In genomic region chr19:3344636-3345544, GRCm38 (mm10) we compare ENCODE assay signal across 21 mouse cellular contexts. TPM values are rescaled to one million over a fixed set of nuclear protein-coding genes. Genes with fewer than 3 reads are reported as not detected.
DNase-seq lines count a peak whose midpoint lies in the region; ATAC-seq and TF ChIP-seq lines count a peak whose summit lies in the region.
"Had no signal": no experiment of that assay in that cellular context is flagged by ENCODE, and none has a peak within 500 bp of the region (broad histone marks: within the 10 kb centered on the region; RNA-seq: fewer than 3 reads in every experiment).

No protein-coding gene starts in this region.

- H3K4me2 ChIP-seq in forebrain, embryonic 13.5 days = no peak overlapping the region
- H3K4me2 ChIP-seq in forebrain, embryonic 11.5 days (ENCODE audit: low read depth, low read length, severe bottlenecking) = no peak overlapping the region
- H3K4me2 ChIP-seq in intestine, embryonic 16.5 days (ENCODE audit: low read depth, low read length) = no peak overlapping the region
- H3K4me2 ChIP-seq in kidney, embryonic 15.5 days = 0 out of 2 replicates have a peak overlapping the region, but pooled peaks have one; percentile 9
- H3K4me2 ChIP-seq in myocyte (ENCODE audit: low read depth) = peak overlapping the region; percentile 18
- no peak overlapping the region for H3K4me2 ChIP-seq in heart, embryonic 12.5 days
- H3K4me2 ChIP-seq: embryonic facial prominence, embryonic 15.5 days; hindbrain, embryonic 13.5 days; liver, embryonic 11.5 days; lung, embryonic 14.5 days; midbrain, embryonic 12.5 days had no signal

- peak; percentile 30; the same call in 1 of the 2 replicates for ATAC-seq in forebrain, embryonic 13.5 days
- ATAC-seq in forebrain, embryonic 11.5 days (replicated peaks; ENCODE audit: low FRiP score) = no peak
- ATAC-seq in intestine, embryonic 16.5 days = peak; percentile 84
- peak; percentile 83 for ATAC-seq in kidney, embryonic 15.5 days (replicated peaks; ENCODE audit: low FRiP score)
- no peak for ATAC-seq in heart, embryonic 12.5 days (ENCODE audit: insufficient number of reproducible peaks, low FRiP score)

- H3K27me3 ChIP-seq in forebrain, embryonic 13.5 days = no peaks in the 10 kb centered on the region
- H3K27me3 ChIP-seq in forebrain, embryonic 11.5 days (ENCODE audit: control insufficient read depth, insufficient read depth, low read length) = no peaks in the 10 kb centered on the region
- no peaks in the 10 kb centered on the region for H3K27me3 ChIP-seq in intestine, embryonic 16.5 days (replicated peaks; ENCODE audit: control insufficient read depth, insufficient read depth, low read length)
- no peaks in the 10 kb centered on the region for H3K27me3 ChIP-seq in kidney, embryonic 15.5 days
- H3K27me3 ChIP-seq in myocyte (ENCODE audit: control insufficient read depth, insufficient read depth, insufficient read length) = no peaks in the 10 kb centered on the region
- no peaks in the 10 kb centered on the region for H3K27me3 ChIP-seq in heart, embryonic 12.5 days (replicated peaks)
- H3K27me3 ChIP-seq in cerebellum, adult 2 months (ENCODE audit: control insufficient read depth, insufficient read depth, low read length) = no peaks in the 10 kb centered on the region
- H3K27me3 ChIP-seq: embryonic facial prominence, embryonic 15.5 days; hindbrain, embryonic 13.5 days; midbrain, embryonic 12.5 days had no signal

- no peak for TF ChIP-seq POLR2A in myocyte (IDR thresholded peaks at IDR 0.05; ENCODE audit: insufficient read length, low read depth)
- TF ChIP-seq POLR2A in cerebellum, adult 2 months (IDR thresholded peaks at IDR 0.05; ENCODE audit: borderline replicate concordance, insufficient read depth, low read length) = no peak

- no peak for DNase-seq in forebrain, embryonic 11.5 days (ENCODE audit: low spot score)
- no peak for DNase-seq in frontal cortex, adult 2 months (ENCODE audit: extremely low spot score in 1 of 2, low spot score in 1 of 2)
- no peak for DNase-seq in cerebellum, adult 2 months
- DNase-seq: cerebellum, postnatal 14 days; embryo, embryonic 11 days; gastrocnemius, adult 2 months; heart, adult 18-20 months; layer of hippocampus, postnatal 36 days; lung, postnatal 4 days; thymus, postnatal 36 days had no signal

- H3K79me2 ChIP-seq in myocyte (ENCODE audit: control insufficient read depth, insufficient read depth) = no peaks in the 10 kb centered on the region

- H3K9ac ChIP-seq in forebrain, embryonic 13.5 days = no peak overlapping the region
- H3K9ac ChIP-seq in forebrain, embryonic 11.5 days (ENCODE audit: low read length) = no peak overlapping the region
- no peak overlapping the region for H3K9ac ChIP-seq in intestine, embryonic 16.5 days (ENCODE audit: low read depth, low read length)
- H3K9ac ChIP-seq in kidney, embryonic 15.5 days = no peak overlapping the region
- no peak overlapping the region for H3K9ac ChIP-seq in heart, embryonic 12.5 days
- H3K9ac ChIP-seq: embryonic facial prominence, embryonic 15.5 days; hindbrain, embryonic 13.5 days; lung, embryonic 14.5 days; midbrain, embryonic 12.5 days had no signal

- H3K4me3 ChIP-seq in forebrain, embryonic 13.5 days = no peak overlapping the region
- H3K4me3 ChIP-seq in forebrain, embryonic 11.5 days (ENCODE audit: low read depth, low read length) = no peak overlapping the region
- no peak overlapping the region for H3K4me3 ChIP-seq in intestine, embryonic 16.5 days (ENCODE audit: low read length)
- no peak overlapping the region for H3K4me3 ChIP-seq in kidney, embryonic 15.5 days (replicated peaks)
- H3K4me3 ChIP-seq in myocyte = no peak overlapping the region
- no peak overlapping the region for H3K4me3 ChIP-seq in heart, embryonic 12.5 days
- no peak overlapping the region for H3K4me3 ChIP-seq in cerebellum, adult 2 months (replicated peaks; ENCODE audit: insufficient read depth, low read depth, low read length)
- H3K4me3 ChIP-seq: embryonic facial prominence, embryonic 15.5 days; forebrain, embryonic 10.5 days; gastrocnemius, adult 2 months; hindbrain, embryonic 13.5 days; midbrain, embryonic 12.5 days had no signal

- H3K27ac ChIP-seq in forebrain, embryonic 13.5 days = 0 out of 2 replicates have a peak overlapping the region, but pooled peaks have one; percentile 1
- no peak overlapping the region for H3K27ac ChIP-seq in forebrain, embryonic 11.5 days (ENCODE audit: low read depth, low read length)
- peak overlapping the region; percentile 38 for H3K27ac ChIP-seq in intestine, embryonic 16.5 days (ENCODE audit: low read length)
- H3K27ac ChIP-seq in kidney, embryonic 15.5 days = peak overlapping the region; percentile 82
- no peak overlapping the region for H3K27ac ChIP-seq in heart, embryonic 12.5 days (ENCODE audit: poor library complexity, severe bottlenecking)
- H3K27ac ChIP-seq in cerebellum, adult 2 months (ENCODE audit: insufficient read depth, low read length) = no peak overlapping the region
- H3K27ac ChIP-seq: embryonic facial prominence, embryonic 15.5 days; forebrain, embryonic 10.5 days; gastrocnemius, adult 2 months; hindbrain, embryonic 13.5 days; midbrain, embryonic 12.5 days had no signal

- WGBS in forebrain, embryonic 13.5 days = 58% methylated on average over 8 of the region's 8 CpGs
- 78% methylated on average over 8 of the region's 8 CpGs for WGBS in forebrain, embryonic 11.5 days
- 70% methylated on average over 8 of the region's 8 CpGs for WGBS in intestine, embryonic 16.5 days
- 42% methylated on average over 8 of the region's 8 CpGs for WGBS in kidney, embryonic 15.5 days
- WGBS in heart, embryonic 12.5 days = 78% methylated on average over 8 of the region's 8 CpGs
- 74% methylated on average over 8 of the region's 8 CpGs for WGBS in cerebellum, adult 2 months

- TF ChIP-seq CTCF in cerebellum, adult 2 months (IDR thresholded peaks at IDR 0.05; ENCODE audit: borderline replicate concordance, insufficient read depth, low read depth, low read length) = no peak

- peaks cover 5% of the 10 kb centered on the region; the same call in 1 of the 2 replicates for H3K9me3 ChIP-seq in forebrain, embryonic 13.5 days (replicated peaks)
- peaks cover 3% of the 10 kb centered on the region; the same call in 1 of the 2 replicates for H3K9me3 ChIP-seq in forebrain, embryonic 11.5 days (ENCODE audit: control insufficient read depth, low read length)
- peaks cover 4% of the 10 kb centered on the region; the same call in 1 of the 2 replicates for H3K9me3 ChIP-seq in intestine, embryonic 16.5 days (ENCODE audit: control insufficient read depth, low read length)
- no peaks in the 10 kb centered on the region for H3K9me3 ChIP-seq in kidney, embryonic 15.5 days (replicated peaks)
- H3K9me3 ChIP-seq in heart, embryonic 12.5 days (replicated peaks) = 0 out of 2 replicates have a peak, but pooled peaks cover 6% of the 10 kb centered on the region
- H3K9me3 ChIP-seq: embryonic facial prominence, embryonic 15.5 days; hindbrain, embryonic 13.5 days had no signal

- H3K4me1 ChIP-seq in forebrain, embryonic 13.5 days = peaks cover 14% of the 10 kb centered on the region; the same call in 1 of the 2 replicates
- no peaks in the 10 kb centered on the region for H3K4me1 ChIP-seq in forebrain, embryonic 11.5 days (replicated peaks; ENCODE audit: control insufficient read depth, insufficient read depth, low read length)
- H3K4me1 ChIP-seq in intestine, embryonic 16.5 days (ENCODE audit: control insufficient read depth, insufficient read depth, low read length) = no peaks in the 10 kb centered on the region
- H3K4me1 ChIP-seq in kidney, embryonic 15.5 days = peaks cover 30% of the 10 kb centered on the region
- H3K4me1 ChIP-seq in heart, embryonic 12.5 days (replicated peaks) = no peaks in the 10 kb centered on the region
- H3K4me1 ChIP-seq in cerebellum, adult 2 months (ENCODE audit: control insufficient read depth, insufficient read depth, low read length) = no peaks in the 10 kb centered on the region
- H3K4me1 ChIP-seq: embryonic facial prominence, embryonic 15.5 days; midbrain, embryonic 12.5 days had no signal

- no peak overlapping the region for H3ac ChIP-seq in myocyte (ENCODE audit: control insufficient read depth, insufficient read length)

- H3K36me3 ChIP-seq in forebrain, embryonic 13.5 days (ENCODE audit: poor library complexity, severe bottlenecking) = no peaks in the 10 kb centered on the region
- H3K36me3 ChIP-seq in forebrain, embryonic 11.5 days (ENCODE audit: control insufficient read depth, insufficient read depth, low read length) = no peaks in the 10 kb centered on the region
- H3K36me3 ChIP-seq in intestine, embryonic 16.5 days (ENCODE audit: control insufficient read depth, insufficient read depth, low read length) = no peaks in the 10 kb centered on the region
- peaks cover 4% of the 10 kb centered on the region for H3K36me3 ChIP-seq in kidney, embryonic 15.5 days
- no peaks in the 10 kb centered on the region for H3K36me3 ChIP-seq in myocyte (ENCODE audit: control insufficient read depth, insufficient read depth)
- peaks cover 11% of the 10 kb centered on the region for H3K36me3 ChIP-seq in heart, embryonic 12.5 days
- H3K36me3 ChIP-seq: embryonic facial prominence, embryonic 15.5 days; forebrain, embryonic 10.5 days; hindbrain, embryonic 13.5 days; midbrain, embryonic 12.5 days had no signal

TF ChIP-seq in myocyte, 11 proteins besides CTCF, POLR2A, EP300 and RAD21 (continues in another document):
- TF ChIP-seq MYOD1 (IDR thresholded peaks at IDR 0.05; ENCODE audit: control insufficient read depth in 1 of 3, insufficient read length in 2 of 3, low read depth in 2 of 3) = peak in 1 of 3 experiments; percentile 85

RNA-seq across cellular contexts. Expression of gene Cpt1a, which starts 22.8 kb away (rescaled TPM):
- 11.0 and 12.2 TPM in 2 replicates for polyA plus RNA-seq in forebrain, embryonic 13.5 days (2015; fragmentation: Nextera tagmentation; extraction: Ambion mirVana)
- polyA plus RNA-seq in forebrain, embryonic 11.5 days (2014; fragmentation: Nextera tagmentation; extraction: Ambion mirVana) = 10.0 and 10.4 TPM in 2 replicates
- 43.7 and 49.5 TPM in 2 replicates for polyA plus RNA-seq in intestine, embryonic 16.5 days (2015; fragmentation: Nextera tagmentation; extraction: Ambion mirVana)
- polyA plus RNA-seq in kidney, embryonic 15.5 days (2015; fragmentation: Nextera tagmentation; extraction: Ambion mirVana) = 25.9 and 33.4 TPM in 2 replicates
- 13.5 TPM for polyA plus RNA-seq in myocyte (2012; fragmentation: generic; extraction: Trizol)
- 22.6 and 25.1 TPM in 2 replicates for polyA plus RNA-seq in frontal cortex, adult 2 months (2012; rRNA removed)
- 22.3 and 22.4 TPM in 2 replicates for polyA plus RNA-seq in heart, embryonic 12.5 days (2016; fragmentation: Nextera tagmentation; extraction: Ambion mirVana)
- 22.2 and 24.1 TPM in 2 replicates for polyA plus RNA-seq in cerebellum, adult 2 months (2012; rRNA removed)

RNA-seq across cellular contexts. Expression of gene Tesmin, which starts 43.8 kb away (rescaled TPM):
- 0.21 and 0.30 TPM in 2 replicates for polyA plus RNA-seq in forebrain, embryonic 13.5 days (2015; fragmentation: Nextera tagmentation; extraction: Ambion mirVana)
- polyA plus RNA-seq in forebrain, embryonic 11.5 days (2014; fragmentation: Nextera tagmentation; extraction: Ambion mirVana) = 0.27 and 0.29 TPM in 2 replicates
- 0.16 and 0.43 TPM in 2 replicates for polyA plus RNA-seq in intestine, embryonic 16.5 days (2015; fragmentation: Nextera tagmentation; extraction: Ambion mirVana)
- 0.43 and 0.53 TPM in 2 replicates for polyA plus RNA-seq in kidney, embryonic 15.5 days (2015; fragmentation: Nextera tagmentation; extraction: Ambion mirVana)
- polyA plus RNA-seq in myocyte (2012; fragmentation: generic; extraction: Trizol) = 0.19 TPM
- 0.10 and 0.13 TPM in 2 replicates for polyA plus RNA-seq in frontal cortex, adult 2 months (2012; rRNA removed)
- polyA plus RNA-seq in heart, embryonic 12.5 days (2016; fragmentation: Nextera tagmentation; extraction: Ambion mirVana) = 0.46 and 0.83 TPM in 2 replicates
- 0.13 and 0.15 TPM in 2 replicates for polyA plus RNA-seq in cerebellum, adult 2 months (2012; rRNA removed)

Comparison
In these comparisons a context has a peak if more than half of its experiments do, and no peak if none do; other contexts are left out.
1. ATAC-seq: peak in forebrain, embryonic 13.5 days (single experiment), intestine, embryonic 16.5 days (single experiment) and kidney, embryonic 15.5 days (single experiment); none in forebrain, embryonic 11.5 days (single experiment) and heart, embryonic 12.5 days (single experiment).
2. H3K27ac ChIP-seq: peak in forebrain, embryonic 13.5 days (single experiment), intestine, embryonic 16.5 days (single experiment) and kidney, embryonic 15.5 days (single experiment); none in forebrain, embryonic 11.5 days (single experiment), heart, embryonic 12.5 days (single experiment) and cerebellum, adult 2 months (single experiment).
3. H3K4me2 ChIP-seq: peak in kidney, embryonic 15.5 days (single experiment) and myocyte (single experiment); none in forebrain, embryonic 13.5 days (single experiment), forebrain, embryonic 11.5 days (single experiment), intestine, embryonic 16.5 days (single experiment) and heart, embryonic 12.5 days (single experiment).